Mouse (Mus musculus): ENCODE measurements around the gene Mgat2. TPM values are rescaled to one million over a fixed set of nuclear protein-coding genes. Genes with fewer than 3 reads are reported as not detected.
A peak's percentile ranks its signal among the peaks of the same experiment; 100 is the strongest.
"Not testable (repeated sequence)": the region's sequence is repeated elsewhere in the genome, so short reads cannot be mapped to it uniquely, and the experiment has no call there.

Gene Mgat2
- 10 to 100 TPM; 51.4 to 53.9 TPM for total RNA-seq (2021)
- long read RNA-seq, experiment 1, transcript Mgat2-201 (1 exons, 2,614 nt) = major isoform, 129 of 129 reads
- long read RNA-seq, experiment 1, partial matches to known transcripts = 0 of 129 reads
- long read RNA-seq, experiment 1, other reads (novel, unspliced or antisense) = 0 of 129 reads
- long read RNA-seq, experiment 2, transcript Mgat2-201 (1 exons, 2,614 nt) = major isoform, 241 of 241 reads
- long read RNA-seq, experiment 2, partial matches to known transcripts = 0 of 241 reads
- long read RNA-seq, experiment 2, other reads (novel, unspliced or antisense) = 0 of 241 reads

GRCm38 (mm10) chr12:69183583-69184308, at the start of gene Mgat2, which contains the start of gene Rpl36al:
Mgat2 (plus strand) TSS chr12:69184157.
Rpl36al (minus strand) TSS chr12:69184083.
- peak; percentile 97 to 99 for DNase-seq (ENCODE audit: low spot score in 2 of 2)

- DNase-seq (ENCODE audit: low spot score in 2 of 2) = no peak
Measured at GRCm38 (mm10) chr12:69139201-69139600, 44.8 kb upstream of the Mgat2 start.

GRCm38 (mm10) chr12:69139841-69140240, 44.1 kb upstream of the Mgat2 start:
- DNase-seq (ENCODE audit: low spot score in 2 of 2) = no peak

GRCm38 (mm10) chr12:69143460-69143859, 40.5 kb upstream of the Mgat2 start:
- no peak for DNase-seq (ENCODE audit: low spot score in 2 of 2)

GRCm38 (mm10) chr12:69147166-69147735, 36.7 kb upstream of the Mgat2 start:
- no peak for DNase-seq (ENCODE audit: low spot score in 2 of 2)

GRCm38 (mm10) chr12:69150049-69150448, 33.9 kb upstream of the Mgat2 start:
- no peak for DNase-seq (ENCODE audit: low spot score in 2 of 2)

- DNase-seq (ENCODE audit: low spot score in 2 of 2) = no peak
Measured at GRCm38 (mm10) chr12:69155923-69156322, 28.0 kb upstream of the Mgat2 start.

GRCm38 (mm10) chr12:69156436-69156835, 27.5 kb upstream of the Mgat2 start:
- DNase-seq (ENCODE audit: low spot score in 2 of 2) = no peak

GRCm38 (mm10) chr12:69157107-69157506, 26.9 kb upstream of the Mgat2 start:
- no peak for DNase-seq (ENCODE audit: low spot score in 2 of 2)

GRCm38 (mm10) chr12:69158366-69158764, 25.6 kb upstream of the Mgat2 start:
- no peak for DNase-seq (ENCODE audit: low spot score in 2 of 2)

- DNase-seq (ENCODE audit: low spot score in 2 of 2) = peak; percentile 91 to 95
Measured at GRCm38 (mm10) chr12:69158765-69159577, 25.0 kb upstream of the Mgat2 start, which contains the start of gene Rps29. Rps29 (minus strand) TSS chr12:69159186.

- no peak for DNase-seq (ENCODE audit: low spot score in 2 of 2)
Measured at GRCm38 (mm10) chr12:69159578-69159940, 24.4 kb upstream of the Mgat2 start.

GRCm38 (mm10) chr12:69160677-69161076, 23.3 kb upstream of the Mgat2 start:
- not testable (repeated sequence) for DNase-seq (ENCODE audit: low spot score in 2 of 2)

GRCm38 (mm10) chr12:69163586-69163985, 20.4 kb upstream of the Mgat2 start:
- DNase-seq (ENCODE audit: low spot score in 2 of 2) = not testable (repeated sequence)

GRCm38 (mm10) chr12:69164904-69165303, 19.1 kb upstream of the Mgat2 start:
- no peak for DNase-seq (ENCODE audit: low spot score in 2 of 2)

- DNase-seq (ENCODE audit: low spot score in 2 of 2) = not testable (repeated sequence)
Measured at GRCm38 (mm10) chr12:69166861-69167581, 16.9 kb upstream of the Mgat2 start.

GRCm38 (mm10) chr12:69167656-69168460, 16.1 kb upstream of the Mgat2 start:
- DNase-seq (ENCODE audit: low spot score in 2 of 2) = no peak

GRCm38 (mm10) chr12:69168461-69169106, 15.4 kb upstream of the Mgat2 start, which contains the start of gene Lrr1:
Lrr1 (plus strand) TSS chr12:69168814.
- DNase-seq (ENCODE audit: low spot score in 2 of 2) = peak; percentile 63 to 73

- no peak for DNase-seq (ENCODE audit: low spot score in 2 of 2)
Measured at GRCm38 (mm10) chr12:69171307-69171706, 12.7 kb upstream of the Mgat2 start.
